Mouse (Mus musculus) MEL (cell line): ENCODE measurements around the gene Gatm. TPM values are rescaled to one million over a fixed set of nuclear protein-coding genes. Genes with fewer than 3 reads are reported as not detected.

Source experiments
- DNase-seq: peaks from one replicate; pipeline ENCODE4 v3.0.0; 2011; ENCODE audit warnings: low read depth, low spot score
- H3K27ac ChIP-seq: 2 replicates; pipeline ENCODE4 v1.5.1; 2012; ENCODE audit warnings: low read depth, mild to moderate bottlenecking, control low read depth, low read length, moderate library complexity; ENCODE audit not compliant: control insufficient read depth
- H3K27me3 ChIP-seq, 2 experiments: fragments of 150-350 bp in 1 of 2; sonication (generic) in 1 of 2; 2 replicates each; pipeline ENCODE4 v1.6.1; 2012; ENCODE audit warnings: low read length in 2 of 2, mild to moderate bottlenecking in 2 of 2, improper control_type of control experiment in 1 of 2, moderate library complexity in 1 of 2; ENCODE audit not compliant: insufficient read depth in 2 of 2, control insufficient read depth in 1 of 2
- H3K36me3 ChIP-seq, 2 experiments: 2 replicates each; pipeline ENCODE4 v1.6.1; 2012 to 2014; ENCODE audit warnings: low read length in 2 of 2, improper control_type of control experiment in 1 of 2, inconsistent platforms in 1 of 2, mild to moderate bottlenecking in 1 of 2; ENCODE audit not compliant: insufficient read depth in 2 of 2, control insufficient read depth in 1 of 2
- H3K4me1 ChIP-seq, 2 experiments: fragments of 150-350 bp in 1 of 2; sonication (generic) in 1 of 2; 2 replicates each; pipeline ENCODE4 v1.6.1; 2012; ENCODE audit warnings: low read length in 2 of 2, improper control_type of control experiment in 1 of 2, mild to moderate bottlenecking in 1 of 2; ENCODE audit not compliant: insufficient read depth in 2 of 2, control insufficient read depth in 1 of 2
- H3K4me3 ChIP-seq, 2 experiments: fragments of 150-350 bp in 1 of 2; sonication (generic) in 1 of 2; 2 replicates each; pipeline ENCODE4 v1.5.1; 2012; ENCODE audit warnings: low read depth in 2 of 2, low read length in 2 of 2, mild to moderate bottlenecking in 2 of 2, moderate library complexity in 2 of 2, control low read depth in 1 of 2, improper control_type of control experiment in 1 of 2; ENCODE audit not compliant: control insufficient read depth in 1 of 2, insufficient read depth in 1 of 2
- H3K79me2 ChIP-seq: 2 replicates; pipeline ENCODE4 v1.6.1; 2012; ENCODE audit warnings: mild to moderate bottlenecking, low read length, moderate library complexity; ENCODE audit not compliant: control insufficient read depth, poor library complexity, insufficient read depth
- H3K9ac ChIP-seq: 2 replicates; pipeline ENCODE4 v1.6.1; 2012; ENCODE audit warnings: low read depth, mild to moderate bottlenecking, control low read depth, low read length, moderate library complexity; ENCODE audit not compliant: control insufficient read depth, poor library complexity, severe bottlenecking
- H3K9me3 ChIP-seq: fragments of 150-350 bp; sonication (generic); replicated peaks from 2 replicates; pipeline ENCODE4 v1.6.1; 2012; ENCODE audit warnings: mild to moderate bottlenecking, low read length, improper control_type of control experiment, moderate library complexity; ENCODE audit not compliant: insufficient read depth
- CHD2 ChIP-seq: IDR thresholded peaks from 2 replicates; pipeline ENCODE4 v1.6.1; 2011; ENCODE audit warnings: low read length, improper control_type of control experiment
- ELF1 ChIP-seq: IDR thresholded peaks from 2 replicates; pipeline ENCODE4 v1.6.1; 2014; ENCODE audit warnings: low read depth, mild to moderate bottlenecking, inconsistent platforms, low read length, improper control_type of control experiment, moderate library complexity
- HCFC1 ChIP-seq: IDR thresholded peaks from 2 replicates; pipeline ENCODE4 v1.6.1; 2012; ENCODE audit warnings: low read depth, mild to moderate bottlenecking, inconsistent platforms, low read length, improper control_type of control experiment, moderate library complexity
- MAZ ChIP-seq: IDR thresholded peaks from 2 replicates; pipeline ENCODE4 v1.6.1; 2012; ENCODE audit warnings: low read depth, mild to moderate bottlenecking, inconsistent platforms, low read length, improper control_type of control experiment
- NRF1 ChIP-seq: IDR thresholded peaks from 2 replicates; pipeline ENCODE4 v1.6.1; 2014; ENCODE audit warnings: low read depth, mild to moderate bottlenecking, inconsistent platforms, low read length, improper control_type of control experiment, moderate library complexity; ENCODE audit not compliant: poor library complexity, insufficient read depth, severe bottlenecking
- POLR2A ChIP-seq, 2 experiments: IDR thresholded peaks; 2 replicates each; pipeline ENCODE4 v1.6.1; 2011 to 2012; ENCODE audit warnings: low read length in 2 of 2, mild to moderate bottlenecking in 2 of 2, control low read depth in 1 of 2, improper control_type of control experiment in 1 of 2, low read depth in 1 of 2, moderate library complexity in 1 of 2; ENCODE audit not compliant: control insufficient read depth in 1 of 2, insufficient read depth in 1 of 2, poor library complexity in 1 of 2
- POLR2AphosphoS5 ChIP-seq: IDR thresholded peaks from 2 replicates; pipeline ENCODE4 v1.6.1; 2012; ENCODE audit warnings: low read depth, borderline replicate concordance, mild to moderate bottlenecking, inconsistent platforms, low read length, moderate library complexity, mixed read lengths
- RCOR1 ChIP-seq: IDR thresholded peaks from 2 replicates; pipeline ENCODE4 v1.6.1; 2012; ENCODE audit warnings: low read depth, mild to moderate bottlenecking, inconsistent platforms, low read length, improper control_type of control experiment
- SIN3A ChIP-seq: IDR thresholded peaks from 2 replicates; pipeline ENCODE4 v1.6.1; 2012; ENCODE audit warnings: low read length, improper control_type of control experiment, inconsistent platforms
- TBP ChIP-seq: IDR thresholded peaks from 2 replicates; pipeline ENCODE4 v1.8.0; 2011; ENCODE audit warnings: low read depth, low read length, improper control_type of control experiment
- USF1 ChIP-seq: IDR thresholded peaks from 2 replicates; pipeline ENCODE4 v1.6.1; 2014; ENCODE audit warnings: low read depth, mild to moderate bottlenecking, inconsistent platforms, low read length, improper control_type of control experiment, moderate library complexity
- USF2 ChIP-seq, 2 experiments: IDR thresholded peaks; 2 replicates each; pipeline ENCODE4 v1.6.1; 2011 to 2012; ENCODE audit warnings: improper control_type of control experiment in 2 of 2, low read length in 2 of 2, borderline replicate concordance in 1 of 2, inconsistent platforms in 1 of 2, low read depth in 1 of 2, mild to moderate bottlenecking in 1 of 2; ENCODE audit not compliant: insufficient read depth in 1 of 2
- ZMIZ1 ChIP-seq: IDR thresholded peaks from 2 replicates; pipeline ENCODE4 v1.6.1; 2012; ENCODE audit warnings: low read depth, mild to moderate bottlenecking, inconsistent platforms, low read length, improper control_type of control experiment, moderate library complexity
- polyA plus RNA-seq, 2 experiments: library from polyadenylated mRNA; stranded (reverse) in 1 of 2; unstranded in 1 of 2; fragments of >175 nt in 1 of 2; fragments of >200 nt in 1 of 2; gene quantifications; 2 replicates each; pipeline versions ENCODE4 v1.2.1 to v1.2.4; 2012; ENCODE audit warnings: low replicate concordance in 2 of 2, low read depth in 1 of 2; ENCODE audit not compliant: insufficient read length in 2 of 2, insufficient read depth in 1 of 2, missing spikeins in 1 of 2
- total RNA-seq: library from RNA; depleted of rRNA; stranded (reverse); fragments of 300-350 nt; gene quantifications from 2 replicates; pipeline ENCODE4 v1.2.3, GENCODE M21; 2012

Gatm gene
- total and polyA plus RNA-seq, 3 experiments: not detected

DNA sequence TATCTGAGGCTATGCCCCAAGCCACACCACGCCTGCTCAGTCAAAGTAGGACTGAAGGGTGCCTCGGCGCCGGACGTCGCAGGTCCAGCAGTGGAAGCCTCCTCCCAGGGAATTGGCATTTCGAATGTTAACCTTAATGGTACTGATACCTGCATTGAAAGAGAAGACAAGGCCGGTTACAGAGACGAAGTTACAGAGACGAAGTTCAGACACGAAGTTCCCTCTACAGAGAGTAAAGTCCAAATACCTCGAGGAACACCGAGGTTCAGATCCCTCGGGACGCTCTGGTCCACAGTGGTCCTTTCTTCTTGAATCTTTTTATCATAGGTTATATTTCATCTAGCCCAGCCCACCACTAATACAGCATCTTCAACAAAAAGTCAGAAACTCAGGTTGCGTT, 15.6 kb downstream of the Gatm start:
- TF ChIP-seq NRF1: no peak
- no peak for TF ChIP-seq CHD2
- Histone ChIP-seq H3K79me2 (no peaks in the 10 kb centered on the region), H3K36me3 (no peaks in the 10 kb centered on the region), H3K9me3 (no peaks in the 10 kb centered on the region), H3K27me3 (no peaks in the 10 kb centered on the region; a peak in 1 of 4 replicates), H3K4me1 (no peaks in the 10 kb centered on the region), H3K4me3 (no peak overlapping the region), H3K9ac (no peak overlapping the region), H3K27ac (no peak overlapping the region)
- no peak for DNase-seq

DNA sequence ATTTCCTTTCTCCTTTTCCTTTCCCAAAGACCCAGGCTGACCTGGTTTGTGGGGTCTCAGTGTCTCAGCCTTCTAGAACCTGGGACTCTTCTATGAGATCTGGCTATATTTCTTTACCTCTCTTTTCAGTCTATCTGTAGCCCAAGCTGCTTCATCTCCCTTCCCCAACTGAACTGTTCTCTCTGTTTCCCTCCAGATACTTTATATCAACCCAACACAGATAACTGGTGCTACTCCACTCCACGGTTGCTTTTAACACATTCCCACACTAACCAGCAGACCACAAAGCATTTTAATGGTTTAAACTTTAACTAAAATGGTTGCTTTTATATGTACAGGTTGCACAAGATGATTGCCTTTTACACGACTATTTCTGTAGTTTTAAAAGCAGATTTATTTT, 19.9 kb downstream of the Gatm start:
- Histone ChIP-seq H3K9ac (no peak overlapping the region), H3K79me2 (no peaks in the 10 kb centered on the region), H3K4me1 (no peaks in the 10 kb centered on the region), H3K9me3 (no peaks in the 10 kb centered on the region), H3K36me3 (no peaks in the 10 kb centered on the region), H3K4me3 (no peak overlapping the region), H3K27me3 (no peaks in the 10 kb centered on the region; a peak in 1 of 4 replicates), H3K27ac (no peak overlapping the region)
- TF ChIP-seq POLR2A (IDR thresholded peaks at IDR 0.05; ENCODE audit: control insufficient read depth in 1 of 2, insufficient read depth in 1 of 2, low read depth in 1 of 2, low read length in 2 of 2, poor library complexity in 1 of 2) (no peak), ZMIZ1 (no peak)
- no peak for DNase-seq

DNA sequence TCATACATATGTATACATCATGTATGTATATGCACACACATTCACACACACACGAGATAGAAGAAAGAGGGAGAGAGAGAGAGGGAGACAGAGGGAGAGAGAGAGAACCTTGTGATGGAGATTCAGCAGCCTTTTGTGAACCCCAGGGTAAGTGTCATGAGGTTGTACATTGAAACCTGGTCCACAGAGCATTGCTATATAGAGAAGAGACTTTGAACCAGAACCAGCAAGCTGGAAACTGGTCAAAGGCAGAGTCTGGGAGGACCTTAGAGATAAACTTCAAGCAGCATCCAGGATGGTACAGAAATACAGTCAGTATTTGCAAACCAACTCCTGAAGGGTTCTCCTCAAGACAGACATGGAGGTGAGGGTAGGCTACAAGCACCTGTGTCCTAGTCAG, 20.8 kb downstream of the Gatm start:
- Histone ChIP-seq H3K4me1 (no peaks in the 10 kb centered on the region), H3K27me3 (no peaks in the 10 kb centered on the region; a peak in 1 of 4 replicates), H3K9me3 (no peaks in the 10 kb centered on the region), H3K9ac (no peak overlapping the region), H3K79me2 (no peaks in the 10 kb centered on the region), H3K4me3 (no peak overlapping the region), H3K36me3 (no peaks in the 10 kb centered on the region), H3K27ac (no peak overlapping the region)
- no peak for DNase-seq
- TF ChIP-seq RCOR1 (no peak), MAZ (no peak), ELF1 (no peak), HCFC1 (no peak), CHD2 (no peak), POLR2AphosphoS5 (no peak), USF2 (IDR thresholded peaks at IDR 0.05; ENCODE audit: borderline replicate concordance in 1 of 2, insufficient read depth in 1 of 2, low read depth in 1 of 2, low read length in 2 of 2) (no peak), SIN3A (no peak), TBP (no peak), USF1 (no peak)
